In the genomic region with DNA sequence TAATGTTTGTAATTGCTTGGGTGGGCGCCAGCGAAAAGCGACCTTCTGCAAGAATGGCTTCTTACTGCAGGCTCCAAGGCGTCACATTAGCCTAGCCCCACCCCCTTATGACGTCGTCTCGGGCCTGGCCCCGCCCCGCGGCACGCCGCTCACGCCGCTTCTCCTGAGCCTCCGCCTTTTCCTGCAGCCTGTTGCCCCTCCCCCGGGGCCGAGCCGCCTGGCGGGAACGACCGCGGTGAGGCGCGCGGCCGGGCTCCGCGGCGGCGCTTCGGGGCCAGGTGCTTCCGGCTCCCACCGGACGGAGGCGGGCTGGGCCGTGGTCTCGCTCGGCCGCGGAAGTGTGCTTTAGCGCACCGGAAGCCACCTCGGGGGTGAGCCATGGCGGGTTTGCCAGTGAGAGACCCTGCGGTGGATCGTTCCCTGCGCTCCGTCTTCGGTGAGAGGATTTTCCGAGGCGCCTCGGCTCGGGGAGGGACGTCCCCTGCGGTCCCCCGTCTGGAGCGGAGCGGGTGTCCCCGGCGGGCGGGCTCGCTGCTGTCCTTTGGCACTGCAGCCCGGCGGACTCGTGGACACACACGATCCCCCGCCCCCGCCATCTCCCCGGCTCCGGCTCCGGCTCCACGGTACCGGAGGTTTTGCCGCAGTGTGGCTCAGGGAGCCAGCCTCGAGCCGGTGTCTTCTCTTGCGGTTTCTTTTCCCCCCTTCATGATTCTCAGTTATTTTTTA, we compare ENCODE assay signal across 8 mouse cellular contexts. TPM values are rescaled to one million over a fixed set of nuclear protein-coding genes. Genes with fewer than 3 reads are reported as not detected.
DNase-seq lines count a peak whose midpoint lies in the region; ATAC-seq lines count a peak whose summit lies in the region.

A gene (plus strand): TSS at position 201 of the 726 bp plus-strand sequence.

- 9% methylated on average over 68 of the region's 77 CpGs for WGBS in heart, embryonic 13.5 days
- 11% methylated on average over 64 of the region's 77 CpGs for WGBS in liver, embryonic 12.5 days (ENCODE audit: insufficient replicate concordance)
- 25% methylated on average over 61 of the region's 77 CpGs for WGBS in stomach, embryonic 15.5 days

- peak within 1 kb of the TSS; percentile 84 for H3K27ac ChIP-seq in heart, embryonic 13.5 days (replicated peaks)
- H3K27ac ChIP-seq in liver, embryonic 12.5 days = peak within 1 kb of the TSS; percentile 86
- peak within 1 kb of the TSS; percentile 92 for H3K27ac ChIP-seq in stomach, embryonic 15.5 days

- H3K27me3 ChIP-seq in heart, embryonic 13.5 days (replicated peaks) = no peaks in the 10 kb centered on the region
- H3K27me3 ChIP-seq in liver, embryonic 12.5 days (replicated peaks) = no peaks in the 10 kb centered on the region
- H3K27me3 ChIP-seq in stomach, embryonic 15.5 days (replicated peaks) = no peaks in the 10 kb centered on the region

- peak; percentile 100 for ATAC-seq in erythroid progenitor cell, adult 5-6 weeks (replicated peaks; ENCODE audit: low FRiP score, poor library complexity, severe bottlenecking)
- peak; percentile 94 for ATAC-seq in heart, embryonic 13.5 days (ENCODE audit: extremely low read depth, insufficient number of reproducible peaks, low FRiP score, low TSS enrichment)
- peak; percentile 98 for ATAC-seq in liver, embryonic 12.5 days
- ATAC-seq in stomach, embryonic 15.5 days (ENCODE audit: insufficient read depth, low FRiP score, low read depth) = peak; percentile 98

- H3K9ac ChIP-seq in heart, embryonic 13.5 days = peak within 1 kb of the TSS; percentile 83
- H3K9ac ChIP-seq in liver, embryonic 12.5 days = peak within 1 kb of the TSS; percentile 84
- H3K9ac ChIP-seq in stomach, embryonic 15.5 days = peak within 1 kb of the TSS; percentile 39; the same call in 1 of the 2 replicates

- peak within 1 kb of the TSS; percentile 70 for H3K4me2 ChIP-seq in heart, embryonic 13.5 days
- peak within 1 kb of the TSS; percentile 64 for H3K4me2 ChIP-seq in liver, embryonic 12.5 days
- peak within 1 kb of the TSS; percentile 47 for H3K4me2 ChIP-seq in stomach, embryonic 15.5 days

- peaks cover 4% of the 10 kb centered on the region; the same call in 1 of the 2 replicates for H3K4me1 ChIP-seq in heart, embryonic 13.5 days
- peaks cover 8% of the 10 kb centered on the region; the same call in 1 of the 2 replicates for H3K4me1 ChIP-seq in liver, embryonic 12.5 days
- H3K4me1 ChIP-seq in stomach, embryonic 15.5 days = no peaks in the 10 kb centered on the region

- peaks cover 25% of the 10 kb centered on the region for H3K36me3 ChIP-seq in heart, embryonic 13.5 days
- H3K36me3 ChIP-seq in liver, embryonic 12.5 days = peaks cover 28% of the 10 kb centered on the region
- H3K36me3 ChIP-seq in stomach, embryonic 15.5 days = no peaks in the 10 kb centered on the region

- no peaks in the 10 kb centered on the region for H3K9me3 ChIP-seq in heart, embryonic 13.5 days
- no peaks in the 10 kb centered on the region for H3K9me3 ChIP-seq in liver, embryonic 12.5 days (replicated peaks)
- H3K9me3 ChIP-seq in stomach, embryonic 15.5 days = no peaks in the 10 kb centered on the region

- peak; percentile 93 for DNase-seq in CD4-positive helper T cell, adult 2 months (ENCODE audit: low read depth, low spot score)
- DNase-seq in brain, embryonic 18.5 days (ENCODE audit: low read depth, low spot score) = peak; percentile 83
- peak; percentile 96 for DNase-seq in kidney, postnatal 10 days
- peak; percentile 93 to 94 for DNase-seq in natural killer cell, adult 2 months (ENCODE audit: low spot score in 2 of 2)

- H3K4me3 ChIP-seq in heart, embryonic 13.5 days = peak within 1 kb of the TSS; percentile 68
- H3K4me3 ChIP-seq in liver, embryonic 12.5 days = peak within 1 kb of the TSS; percentile 70
- peak within 1 kb of the TSS; percentile 59 for H3K4me3 ChIP-seq in stomach, embryonic 15.5 days (replicated peaks)

RNA-seq across cellular contexts. Expression of the gene that starts here (rescaled TPM):
- total RNA-seq in erythroid progenitor cell, adult 5-6 weeks (2015; ENCODE audit: low replicate concordance) = 29.2 and 41.5 TPM in 2 replicates
- total RNA-seq in erythroid progenitor cell, adult 5-6 weeks (2017; ENCODE audit: low replicate concordance) = 19.5 and 61.5 TPM in 2 replicates
- polyA plus RNA-seq in heart, embryonic 13.5 days (2015; fragmentation: Nextera tagmentation; extraction: Ambion mirVana) = 27.8 and 28.4 TPM in 2 replicates
- polyA plus RNA-seq in liver, embryonic 12.5 days (2016; fragmentation: Nextera tagmentation; extraction: Ambion mirVana) = 38.3 and 40.2 TPM in 2 replicates
- 32.4 and 39.7 TPM in 2 replicates for polyA plus RNA-seq in stomach, embryonic 15.5 days (2015; fragmentation: Nextera tagmentation; extraction: Ambion mirVana)

Comparison
In these comparisons a context has a peak if more than half of its experiments do, and no peak if none do; other contexts are left out.
1. Peak in every context shown above with its lines: DNase-seq, ATAC-seq, H3K4me3 ChIP-seq and H3K27ac ChIP-seq.